Mouse (Mus musculus) splenic B cell, adult 2 months (primary cell): ENCODE measurements around the gene Map3k20.
A peak's percentile ranks its signal among the peaks of the same experiment; 100 is the strongest.

Experiments used
- DNase-seq: peaks from one replicate; pipeline ENCODE4 v3.0.0-alpha.2; 2011; ENCODE audit warnings: low read depth, low spot score
- H3K27me3 ChIP-seq: 2 replicates; pipeline ENCODE4 v1.6.1; 2012; ENCODE audit warnings: mild to moderate bottlenecking, low read length, moderate library complexity, mixed read lengths; ENCODE audit not compliant: control insufficient read depth, poor library complexity, insufficient read depth, severe bottlenecking
- H3K36me3 ChIP-seq: 2 replicates; pipeline ENCODE4 v1.6.1; 2012; ENCODE audit warnings: mild to moderate bottlenecking, low read length, moderate library complexity, mixed read lengths; ENCODE audit not compliant: control insufficient read depth, poor library complexity, insufficient read depth, severe bottlenecking

Gene Map3k20

DNA sequence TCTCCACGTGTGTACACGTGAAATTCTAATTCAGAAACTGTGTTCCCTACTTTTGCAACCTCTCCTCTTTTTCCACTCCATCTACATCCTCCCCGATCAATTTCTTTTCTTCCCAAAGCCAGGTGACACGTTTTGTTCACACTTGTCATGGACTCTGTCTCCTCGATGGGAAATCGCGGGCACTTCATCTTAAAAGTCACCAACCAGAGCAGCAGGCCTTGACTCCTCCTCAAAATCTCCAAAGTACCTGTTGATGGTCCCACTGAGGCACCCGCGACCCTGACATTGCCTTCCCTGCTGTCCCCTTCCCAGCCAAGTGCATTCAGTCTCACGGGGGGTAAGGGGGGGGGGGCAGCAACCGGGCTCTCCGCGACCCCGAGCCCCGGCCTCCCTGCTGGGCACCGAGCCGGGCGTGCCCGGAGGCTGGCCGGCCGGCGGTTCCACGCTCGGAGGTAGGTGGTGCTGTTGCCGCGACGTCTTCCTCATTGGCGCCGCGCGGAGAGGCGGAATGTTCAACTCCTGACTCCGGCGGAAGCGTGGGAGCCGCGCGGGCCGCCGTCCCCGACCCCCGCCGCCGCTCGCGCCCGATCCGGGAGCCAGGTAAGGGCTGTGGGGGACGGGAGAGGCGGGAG is at the start of gene Map3k20:
TSS of gene Map3k20 (plus strand) at position 382 of the 632 bp plus-strand sequence.
- Histone ChIP-seq H3K27me3 (no peaks in the 10 kb centered on the region), H3K36me3 (no peaks in the 10 kb centered on the region)
- DNase-seq = peak; percentile 66

DNA sequence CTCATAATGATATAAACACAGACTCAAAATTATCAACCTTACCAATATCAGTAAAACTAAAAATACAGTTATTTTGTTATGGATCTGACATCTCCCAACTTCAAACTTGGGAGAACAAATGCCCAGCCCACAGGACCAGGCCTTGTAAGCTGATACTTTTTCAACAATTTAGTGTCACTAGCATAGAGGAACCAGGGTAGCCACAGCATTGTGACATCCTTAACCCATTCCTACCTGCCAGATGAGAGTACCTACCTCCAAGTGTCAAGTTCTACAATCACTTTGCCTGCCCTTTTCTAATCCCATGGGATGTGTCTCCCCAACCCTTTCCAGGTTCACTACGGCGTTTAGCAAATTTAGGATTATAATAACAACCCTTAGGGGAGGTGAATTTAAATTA is 47.0 kb upstream of the Map3k20 start:
- H3K27me3 ChIP-seq = no peaks in the 10 kb centered on the region
- peaks cover 3% of the 10 kb centered on the region; the same call in 1 of the 2 replicates for H3K36me3 ChIP-seq
- no peak for DNase-seq

DNA sequence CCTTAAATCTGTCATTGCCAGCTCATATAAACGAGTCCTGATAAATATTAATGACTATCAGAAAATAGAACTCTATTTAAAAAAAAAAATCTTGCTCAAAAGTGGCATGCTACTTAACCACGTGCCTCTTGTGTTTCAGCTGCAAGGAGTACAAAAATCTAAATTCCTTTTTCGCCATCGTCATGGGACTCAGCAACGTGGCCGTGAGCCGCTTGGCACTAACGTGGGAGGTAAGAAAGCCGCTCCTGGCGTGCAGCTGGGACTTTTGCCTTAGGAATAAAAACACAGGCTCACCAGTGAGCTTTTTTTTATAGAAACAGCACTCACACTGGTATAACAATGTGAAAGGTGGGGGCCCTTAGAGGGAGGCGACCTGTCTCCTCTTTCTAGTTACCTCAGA is 46.5 kb upstream of the Map3k20 start:
- DNase-seq = no peak
- H3K36me3 ChIP-seq = peaks cover 3% of the 10 kb centered on the region; the same call in 1 of the 2 replicates

DNA sequence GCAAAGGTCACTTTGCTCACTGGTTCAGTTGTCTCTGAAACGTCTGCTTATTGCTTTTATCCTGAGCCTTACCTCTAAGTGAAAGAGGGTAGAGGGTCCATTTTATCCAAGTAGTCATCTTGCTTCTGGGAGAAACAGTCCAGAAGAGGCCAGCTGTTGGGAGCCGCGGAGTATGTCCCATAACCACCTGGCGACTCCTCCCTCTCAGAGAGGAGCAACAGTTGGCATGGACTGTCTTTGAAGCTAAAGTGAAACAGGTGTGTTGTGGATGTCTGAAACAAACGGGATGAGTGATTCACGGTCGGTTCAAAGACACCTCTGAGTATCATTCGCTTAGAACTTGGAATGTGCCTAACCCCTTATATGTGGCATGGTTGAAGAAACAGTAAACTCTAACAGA is 46.0 kb upstream of the Map3k20 start:
- no peak for DNase-seq
- H3K36me3 ChIP-seq = no peaks in the 10 kb centered on the region; the same call in 1 of the 2 replicates
- no peaks in the 10 kb centered on the region for H3K27me3 ChIP-seq

More for the DNA sequence above, 46.5 kb upstream of the Map3k20 start:
- no peaks in the 10 kb centered on the region for H3K27me3 ChIP-seq

DNA sequence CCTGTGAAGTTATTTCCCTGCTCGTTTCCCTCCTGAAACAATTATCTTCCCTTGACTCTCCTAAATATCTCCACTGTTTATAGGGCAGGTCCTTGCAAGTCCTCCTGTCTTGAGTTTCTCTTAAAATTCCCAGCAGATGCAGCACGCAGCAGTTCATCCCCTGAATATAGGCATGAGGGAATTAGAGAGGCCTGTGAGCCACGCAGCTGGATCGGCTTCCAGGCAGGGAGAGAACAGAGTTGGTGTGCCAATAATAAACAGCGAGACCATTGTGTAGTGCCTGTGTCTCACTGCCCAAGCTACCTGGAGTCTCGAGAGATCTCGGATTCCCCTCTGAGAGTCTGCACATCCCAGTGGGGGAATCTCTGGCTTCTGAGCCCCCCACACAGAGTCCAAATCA is 45.4 kb upstream of the Map3k20 start:
- DNase-seq = no peak
- Histone ChIP-seq H3K27me3 (no peaks in the 10 kb centered on the region), H3K36me3 (no peaks in the 10 kb centered on the region; the same call in 1 of the 2 replicates)

DNA sequence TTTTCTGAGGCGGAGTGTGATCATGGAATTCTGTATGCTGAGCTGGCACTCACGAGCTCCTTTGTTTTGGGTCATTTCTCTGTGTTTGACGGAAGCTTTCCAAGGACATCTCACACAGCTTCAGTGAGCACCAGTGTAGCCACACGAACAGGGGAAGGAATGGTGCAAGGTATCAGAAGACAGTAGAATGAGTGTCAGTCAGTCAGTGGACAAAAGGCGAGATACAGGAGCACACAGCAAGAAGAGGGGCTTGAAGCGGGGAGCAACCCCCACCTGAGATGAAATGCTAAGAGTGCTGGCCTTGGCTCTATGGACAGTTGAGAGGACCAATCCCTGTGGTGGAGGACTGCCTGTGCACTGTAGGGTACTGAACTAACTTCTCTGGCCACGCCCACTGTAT is 44.7 kb upstream of the Map3k20 start:
- H3K36me3 ChIP-seq = no peaks in the 10 kb centered on the region; the same call in 1 of the 2 replicates
- DNase-seq = no peak
- no peaks in the 10 kb centered on the region; the same call in 1 of the 2 replicates for H3K27me3 ChIP-seq

DNA sequence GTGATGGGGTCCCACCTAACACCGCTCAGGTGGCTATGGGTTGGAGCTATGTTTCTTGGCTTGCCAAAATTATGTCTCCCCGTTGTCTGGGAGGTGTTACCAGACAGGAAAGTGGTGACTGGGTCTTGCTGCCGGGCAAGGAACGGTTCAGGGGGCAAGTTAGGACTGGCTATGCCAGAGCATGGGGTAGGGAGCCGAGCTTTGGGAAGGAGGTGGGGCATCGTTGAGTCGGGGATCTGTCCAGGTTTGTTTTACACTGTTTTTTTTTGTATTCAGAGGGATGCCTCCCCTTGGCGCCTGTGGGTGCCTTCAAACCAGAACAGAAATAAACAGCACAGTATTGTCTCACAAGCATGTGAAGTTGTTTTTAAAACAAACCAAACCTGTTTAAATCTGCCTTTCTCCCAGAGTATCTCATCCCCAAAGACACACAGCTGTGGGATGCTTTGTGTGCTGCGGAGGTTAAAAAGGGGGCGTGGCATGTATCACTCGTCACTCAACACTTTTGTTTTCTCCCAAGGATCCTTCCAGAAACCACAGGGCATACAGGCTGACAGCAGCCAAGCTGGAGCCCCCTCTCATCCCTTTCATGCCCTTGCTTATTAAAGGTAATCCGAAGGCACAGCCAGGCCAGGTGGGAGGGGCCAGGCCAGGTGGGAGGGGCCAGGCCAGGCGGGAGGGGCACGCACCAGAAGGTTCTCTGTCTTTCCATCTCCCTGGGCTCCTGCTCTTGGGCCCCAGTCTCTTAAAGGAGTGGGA is 43.5 kb upstream of the Map3k20 start:
- H3K27me3 ChIP-seq = no peaks in the 10 kb centered on the region; the same call in 1 of the 2 replicates
- DNase-seq = no peak

DNA sequence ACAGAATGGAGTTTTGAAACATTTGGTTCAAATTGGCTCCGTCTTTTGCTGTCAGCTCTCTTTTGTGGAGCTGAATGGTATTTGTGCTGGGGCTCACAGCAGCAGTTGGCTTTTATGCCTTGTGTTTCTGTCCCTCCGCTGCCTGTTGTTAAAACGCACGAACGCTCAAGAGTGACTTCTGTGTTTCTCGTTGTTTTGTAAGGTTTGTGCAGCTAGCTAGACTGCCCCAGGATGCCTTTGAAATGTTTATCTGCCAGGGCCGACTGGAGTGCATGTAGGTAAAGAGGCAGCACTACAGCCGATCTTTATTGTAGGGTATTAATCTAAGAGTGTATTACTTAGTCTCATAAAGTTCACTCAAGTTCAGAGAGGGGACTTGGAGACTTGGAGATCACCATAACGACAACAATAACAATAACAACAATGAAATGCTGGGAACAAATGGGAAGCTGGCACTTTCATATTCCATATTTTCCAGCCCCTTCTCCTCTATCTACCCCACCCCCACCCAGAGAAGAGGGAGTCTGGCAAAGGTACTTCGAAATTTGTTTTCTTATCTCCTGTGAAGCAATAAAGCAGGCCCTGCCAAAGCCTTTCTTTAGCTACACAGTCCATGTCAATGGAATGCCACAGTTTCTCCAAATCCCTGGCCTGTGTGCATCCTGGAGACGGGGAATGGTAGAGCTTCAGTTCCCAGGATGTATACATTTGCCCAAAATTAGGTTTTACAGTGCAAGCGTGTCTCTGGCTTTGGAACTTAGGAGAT is 42.3 kb upstream of the Map3k20 start:
- Histone ChIP-seq H3K36me3 (no peaks in the 10 kb centered on the region; the same call in 1 of the 2 replicates), H3K27me3 (no peaks in the 10 kb centered on the region; the same call in 1 of the 2 replicates)
- DNase-seq = no peak

More for the DNA sequence above, 43.5 kb upstream of the Map3k20 start:
- no peaks in the 10 kb centered on the region; the same call in 1 of the 2 replicates for H3K36me3 ChIP-seq

DNA sequence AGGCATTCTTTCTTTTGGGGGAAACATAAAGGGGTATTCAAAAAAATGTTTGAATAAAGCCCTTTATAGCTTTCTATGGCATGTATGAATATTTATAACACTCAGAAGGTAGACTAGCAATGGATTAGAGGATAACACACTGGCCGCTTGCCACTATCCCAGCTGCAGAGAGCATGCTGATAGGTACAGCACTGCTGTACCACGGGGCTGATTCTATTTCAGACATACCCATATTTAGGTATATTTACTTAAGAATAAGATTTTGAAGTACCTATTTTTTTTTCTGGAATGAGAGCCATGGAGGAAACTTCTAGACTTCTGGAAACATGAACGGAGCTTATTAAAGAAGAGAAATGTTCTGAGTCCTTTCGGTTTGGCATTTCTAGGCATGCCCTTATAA is 39.8 kb upstream of the Map3k20 start:
- H3K36me3 ChIP-seq = no peaks in the 10 kb centered on the region
- no peaks in the 10 kb centered on the region; the same call in 1 of the 2 replicates for H3K27me3 ChIP-seq
- no peak for DNase-seq

DNA sequence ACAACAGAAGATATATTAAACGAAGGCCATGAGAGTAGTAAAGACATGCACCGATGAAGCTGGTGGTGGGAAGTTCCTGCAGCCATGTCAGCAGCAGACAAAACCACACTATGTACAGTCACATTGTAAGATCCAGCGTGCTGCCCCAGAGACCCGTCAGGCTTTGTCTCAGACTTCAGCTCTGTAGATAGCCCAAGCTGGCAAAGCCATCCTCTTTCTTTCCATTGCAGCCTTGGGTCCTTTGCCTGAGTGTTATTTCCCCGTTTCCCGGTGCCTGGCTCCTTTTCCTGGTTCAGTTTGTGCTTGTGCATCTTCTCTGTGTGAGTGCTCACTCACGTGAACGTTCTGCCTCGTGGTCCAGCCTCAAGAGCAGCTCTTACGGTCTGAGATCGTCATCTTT is 39.1 kb upstream of the Map3k20 start:
- no peaks in the 10 kb centered on the region; the same call in 1 of the 2 replicates for H3K27me3 ChIP-seq
- no peaks in the 10 kb centered on the region for H3K36me3 ChIP-seq
- DNase-seq = no peak

DNA sequence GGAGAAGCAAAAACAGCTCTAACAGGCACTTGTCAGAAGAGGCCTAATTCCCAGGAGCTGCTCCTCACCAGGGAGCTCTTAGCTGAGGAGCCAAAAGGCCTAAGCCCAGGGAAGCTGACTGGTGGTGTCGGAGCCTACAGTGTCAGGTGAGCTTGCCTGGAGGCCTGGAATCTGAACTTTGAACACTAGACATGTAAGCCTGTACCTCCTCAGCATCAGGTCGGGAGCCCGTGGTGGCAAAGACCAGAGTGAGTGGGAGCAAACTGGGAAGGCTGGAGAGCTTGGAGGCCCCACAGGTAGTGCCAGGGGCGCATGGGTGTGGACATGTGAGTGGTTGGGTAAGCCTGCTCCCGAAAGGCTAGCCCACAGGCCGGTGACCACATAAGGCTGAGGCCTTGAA is 37.6 kb upstream of the Map3k20 start:
- H3K27me3 ChIP-seq = no peaks in the 10 kb centered on the region; the same call in 1 of the 2 replicates
- no peaks in the 10 kb centered on the region for H3K36me3 ChIP-seq
- DNase-seq = no peak

DNA sequence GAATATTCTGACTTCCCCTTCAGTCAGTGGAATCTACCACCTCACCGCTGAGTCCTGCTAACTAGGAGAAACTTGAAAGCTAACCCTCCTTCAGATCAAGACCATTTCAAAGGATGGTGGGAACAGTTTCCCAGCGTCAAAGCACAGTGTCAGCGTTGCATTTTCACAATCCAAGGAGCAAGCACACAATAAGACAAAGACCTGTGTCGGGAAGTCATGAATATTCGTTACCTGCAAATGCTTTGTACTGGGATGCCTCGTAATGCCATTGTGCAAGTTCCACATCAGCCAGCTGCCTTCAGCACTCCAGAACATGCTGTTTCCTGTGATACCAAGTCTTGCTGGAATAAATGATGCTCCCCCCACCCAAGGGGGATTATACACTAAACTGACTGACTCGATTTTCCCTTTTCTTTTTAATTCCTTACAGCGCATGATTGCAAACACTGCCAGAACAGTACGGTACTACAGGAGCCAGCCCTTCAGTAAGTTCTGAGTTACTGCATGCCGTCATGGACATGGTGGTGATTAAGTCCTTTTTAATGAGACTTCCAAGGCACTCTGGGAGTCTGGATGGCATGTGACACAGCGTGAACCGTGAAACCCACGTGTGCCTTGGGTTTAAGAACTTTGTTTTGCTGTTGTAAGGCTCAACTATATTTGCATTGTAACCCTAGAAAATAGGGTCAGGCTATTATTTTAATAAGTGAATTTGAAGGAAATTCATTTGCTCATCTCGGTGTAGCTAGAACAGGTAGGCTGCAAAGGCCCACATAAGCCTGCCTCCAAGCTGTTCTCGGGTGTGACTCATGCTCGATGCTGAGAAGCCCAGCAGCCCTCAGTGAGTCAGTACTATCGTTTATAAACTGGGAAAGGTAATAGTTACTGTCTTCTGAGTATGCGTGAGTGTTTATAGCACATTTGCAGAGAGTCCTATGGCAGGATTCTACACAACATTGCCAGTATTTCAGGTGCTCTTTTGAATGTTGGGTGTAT is 32.6 kb upstream of the Map3k20 start:
- DNase-seq = no peak
- Histone ChIP-seq H3K27me3 (no peaks in the 10 kb centered on the region), H3K36me3 (no peaks in the 10 kb centered on the region)

DNA sequence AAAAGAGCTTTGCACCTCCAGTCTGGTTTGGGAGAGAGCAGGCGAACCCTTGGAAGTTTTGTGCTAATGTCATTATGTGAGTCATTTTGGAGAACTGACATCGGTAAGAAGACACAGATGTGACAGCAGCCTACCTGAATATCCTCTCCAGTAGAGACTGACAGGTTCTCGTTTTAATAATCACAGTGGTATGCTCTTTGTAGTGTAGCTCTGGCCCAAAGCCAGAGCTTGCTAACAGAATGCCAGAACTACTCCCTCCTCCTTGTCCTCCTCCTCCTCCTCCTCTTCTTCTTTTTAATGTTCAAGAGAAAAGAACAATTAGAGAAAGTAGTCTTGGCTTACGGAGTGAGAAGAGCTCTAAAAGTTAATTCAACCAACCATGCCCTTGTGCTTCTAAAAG is 31.6 kb upstream of the Map3k20 start:
- DNase-seq = no peak
- Histone ChIP-seq H3K36me3 (no peaks in the 10 kb centered on the region), H3K27me3 (no peaks in the 10 kb centered on the region)
